Mouse (Mus musculus): ENCODE data around the gene Cd3d. TPM values are rescaled to one million over a fixed set of nuclear protein-coding genes. Genes with fewer than 3 reads are reported as not detected.

Gene Cd3d
- polyA plus RNA-seq, 1 experiment from 2014 or later: not detected

- ATAC-seq (ENCODE audit: low read depth): no peak
- Histone ChIP-seq H3K36me3 (no peaks in the 10 kb centered on the region), H3K4me1 (replicated peaks) (no peaks in the 10 kb centered on the region), H3K27me3 (peaks cover 3% of the 10 kb centered on the region; the same call in 1 of the 2 replicates), H3K9ac (no peak overlapping the region), H3K4me2 (no peak overlapping the region), H3K4me3 (replicated peaks) (no peak overlapping the region), H3K9me3 (replicated peaks) (no peaks in the 10 kb centered on the region), H3K27ac (no peak overlapping the region)
- WGBS (ENCODE audit: insufficient replicate concordance): 76% methylated on average over 2 of the region's 2 CpGs
- no peak for DNase-seq
Observed at GRCm38 (mm10) chr9:44993268-44993667, 11.7 kb downstream of the Cd3d start.

GRCm38 (mm10) chr9:44994962-44995361 lies 13.4 kb downstream of the Cd3d start:
- DNase-seq (no peak), ATAC-seq (ENCODE audit: low read depth) (no peak)
- H3K27ac ChIP-seq: no peak overlapping the region
- no peaks in the 10 kb centered on the region for H3K4me1 ChIP-seq (replicated peaks)
- 56% methylated on average over 4 of the region's 4 CpGs for WGBS (ENCODE audit: insufficient replicate concordance)
- no peaks in the 10 kb centered on the region for H3K9me3 ChIP-seq (replicated peaks)
- no peak overlapping the region for H3K9ac ChIP-seq
- peaks cover 6% of the 10 kb centered on the region; the same call in 1 of the 2 replicates for H3K27me3 ChIP-seq
- H3K36me3 ChIP-seq: no peaks in the 10 kb centered on the region
- H3K4me2 ChIP-seq: no peak overlapping the region
- H3K4me3 ChIP-seq (replicated peaks): no peak overlapping the region

GRCm38 (mm10) chr9:44996590-44996989 lies 15.0 kb downstream of the Cd3d start:
- no peak overlapping the region for H3K4me2 ChIP-seq
- no peaks in the 10 kb centered on the region for H3K36me3 ChIP-seq
- no peak for ATAC-seq (ENCODE audit: low read depth)
- H3K9ac ChIP-seq: no peak overlapping the region
- no peaks in the 10 kb centered on the region for H3K4me1 ChIP-seq (replicated peaks)
- DNase-seq: no peak
- H3K27ac ChIP-seq: no peak overlapping the region
- no peaks in the 10 kb centered on the region for H3K9me3 ChIP-seq (replicated peaks)
- 77% methylated on average over 7 of the region's 7 CpGs for WGBS (ENCODE audit: insufficient replicate concordance)
- no peak overlapping the region for H3K4me3 ChIP-seq (replicated peaks)
- H3K27me3 ChIP-seq: peaks cover 12% of the 10 kb centered on the region

GRCm38 (mm10) chr9:44998138-44998537 lies 16.6 kb downstream of the Cd3d start:
- DNase-seq: no peak
- H3K4me1 ChIP-seq (replicated peaks): no peaks in the 10 kb centered on the region
- ATAC-seq (ENCODE audit: low read depth): no peak
- H3K36me3 ChIP-seq: no peaks in the 10 kb centered on the region
- H3K27me3 ChIP-seq: peaks cover 14% of the 10 kb centered on the region
- no peak overlapping the region for H3K4me2 ChIP-seq
- WGBS (ENCODE audit: insufficient replicate concordance): 45% methylated on average over 11 of the region's 11 CpGs
- no peak overlapping the region for H3K27ac ChIP-seq
- no peaks in the 10 kb centered on the region for H3K9me3 ChIP-seq (replicated peaks)
- H3K9ac ChIP-seq: no peak overlapping the region
- H3K4me3 ChIP-seq (replicated peaks): no peak overlapping the region

- 53% methylated on average over 6 of the region's 6 CpGs for WGBS (ENCODE audit: insufficient replicate concordance)
- Histone ChIP-seq H3K9ac (no peak overlapping the region), H3K27ac (no peak overlapping the region), H3K4me2 (no peak overlapping the region), H3K9me3 (replicated peaks) (no peaks in the 10 kb centered on the region), H3K36me3 (no peaks in the 10 kb centered on the region), H3K27me3 (peaks cover 14% of the 10 kb centered on the region), H3K4me1 (replicated peaks) (no peaks in the 10 kb centered on the region), H3K4me3 (replicated peaks) (no peak overlapping the region)
- DNase-seq: no peak
- no peak for ATAC-seq (ENCODE audit: low read depth)
Observed at GRCm38 (mm10) chr9:44999171-44999570, 17.6 kb downstream of the Cd3d start.

GRCm38 (mm10) chr9:44999776-45000175 lies 18.2 kb downstream of the Cd3d start:
- Histone ChIP-seq H3K4me1 (replicated peaks) (no peaks in the 10 kb centered on the region), H3K36me3 (no peaks in the 10 kb centered on the region), H3K27me3 (peaks cover 14% of the 10 kb centered on the region), H3K4me2 (no peak overlapping the region), H3K9ac (no peak overlapping the region), H3K4me3 (replicated peaks) (no peak overlapping the region), H3K27ac (no peak overlapping the region), H3K9me3 (replicated peaks) (no peaks in the 10 kb centered on the region)
- WGBS (ENCODE audit: insufficient replicate concordance): 67% methylated on average over 5 of the region's 5 CpGs
- DNase-seq: no peak
- no peak for ATAC-seq (ENCODE audit: low read depth)

GRCm38 (mm10) chr9:45000249-45000648 lies 18.7 kb downstream of the Cd3d start:
- ATAC-seq (ENCODE audit: low read depth) (no peak), DNase-seq (no peak)
- Histone ChIP-seq H3K4me2 (no peak overlapping the region), H3K4me1 (replicated peaks) (no peaks in the 10 kb centered on the region), H3K27ac (no peak overlapping the region), H3K36me3 (no peaks in the 10 kb centered on the region), H3K9ac (no peak overlapping the region), H3K4me3 (replicated peaks) (no peak overlapping the region), H3K27me3 (peaks cover 19% of the 10 kb centered on the region), H3K9me3 (replicated peaks) (no peaks in the 10 kb centered on the region)
- WGBS (ENCODE audit: insufficient replicate concordance): 70% methylated on average over 3 of the region's 3 CpGs

GRCm38 (mm10) chr9:45007404-45007803 lies 25.8 kb downstream of the Cd3d start:
- Histone ChIP-seq H3K27me3 (peaks cover 13% of the 10 kb centered on the region), H3K9ac (no peak overlapping the region), H3K4me3 (replicated peaks) (no peak overlapping the region), H3K9me3 (replicated peaks) (no peaks in the 10 kb centered on the region), H3K27ac (no peak overlapping the region), H3K36me3 (no peaks in the 10 kb centered on the region), H3K4me2 (no peak overlapping the region), H3K4me1 (replicated peaks) (no peaks in the 10 kb centered on the region)
- DNase-seq (no peak), ATAC-seq (ENCODE audit: low read depth) (no peak)
- WGBS (ENCODE audit: insufficient replicate concordance): 63% methylated on average over 12 of the region's 12 CpGs

- Histone ChIP-seq H3K27ac (no peak overlapping the region), H3K36me3 (no peaks in the 10 kb centered on the region), H3K9me3 (replicated peaks) (no peaks in the 10 kb centered on the region), H3K4me2 (no peak overlapping the region), H3K9ac (no peak overlapping the region), H3K4me1 (replicated peaks) (no peaks in the 10 kb centered on the region), H3K4me3 (replicated peaks) (no peak overlapping the region), H3K27me3 (peaks cover 11% of the 10 kb centered on the region)
- WGBS (ENCODE audit: insufficient replicate concordance): 70% methylated on average over 4 of the region's 4 CpGs
- DNase-seq: no peak
- no peak for ATAC-seq (ENCODE audit: low read depth)
Observed at GRCm38 (mm10) chr9:45008342-45008741, 26.8 kb downstream of the Cd3d start.

- 72% methylated on average over 19 of the region's 19 CpGs for WGBS (ENCODE audit: insufficient replicate concordance)
- ATAC-seq (ENCODE audit: low read depth): no peak
- no peak within 1 kb of the TSS for H3K4me2 ChIP-seq
- H3K9me3 ChIP-seq (replicated peaks): no peaks in the 10 kb centered on the region
- H3K9ac ChIP-seq: no peak within 1 kb of the TSS
- H3K4me3 ChIP-seq (replicated peaks): no peak within 1 kb of the TSS
- no peak within 1 kb of the TSS for H3K27ac ChIP-seq
- no peak for DNase-seq
- peaks cover 11% of the 10 kb centered on the region for H3K27me3 ChIP-seq
- H3K36me3 ChIP-seq: no peaks in the 10 kb centered on the region
- no peaks in the 10 kb centered on the region for H3K4me1 ChIP-seq (replicated peaks)
Observed at GRCm38 (mm10) chr9:45009180-45010078, 27.8 kb downstream of the Cd3d start, which contains the start of gene Cd3e. TSS of gene Cd3e (minus strand) at chr9:45009627.

- Histone ChIP-seq H3K36me3 (no peaks in the 10 kb centered on the region), H3K9ac (no peak overlapping the region), H3K9me3 (replicated peaks) (no peaks in the 10 kb centered on the region), H3K27ac (no peak overlapping the region), H3K4me3 (replicated peaks) (no peak overlapping the region), H3K4me1 (replicated peaks) (no peaks in the 10 kb centered on the region), H3K4me2 (no peak overlapping the region), H3K27me3 (peaks cover 6% of the 10 kb centered on the region; the same call in 1 of the 2 replicates)
- WGBS (ENCODE audit: insufficient replicate concordance): 38% methylated on average over 4 of the region's 4 CpGs
- no peak for DNase-seq
- no peak for ATAC-seq (ENCODE audit: low read depth)
Observed at GRCm38 (mm10) chr9:45010461-45010860, 28.9 kb downstream of the Cd3d start.

- H3K36me3 ChIP-seq: no peaks in the 10 kb centered on the region
- H3K4me3 ChIP-seq (replicated peaks): no peak overlapping the region
- no peak overlapping the region for H3K4me2 ChIP-seq
- H3K27ac ChIP-seq: no peak overlapping the region
- H3K4me1 ChIP-seq (replicated peaks): no peaks in the 10 kb centered on the region
- WGBS (ENCODE audit: insufficient replicate concordance): 46% methylated on average over 6 of the region's 6 CpGs
- H3K9ac ChIP-seq: no peak overlapping the region
- H3K9me3 ChIP-seq (replicated peaks): no peaks in the 10 kb centered on the region
- H3K27me3 ChIP-seq: 0 out of 2 replicates have a peak, but pooled peaks cover 3% of the 10 kb centered on the region
- ATAC-seq (ENCODE audit: low read depth) (no peak), DNase-seq (no peak)
Observed at GRCm38 (mm10) chr9:45011291-45011690, 29.7 kb downstream of the Cd3d start.

Measured in liver, embryonic 13.5 days (tissue).